Mouse (Mus musculus): Measurements from ENCODE around the gene Gm42742. TPM values are rescaled to one million over a fixed set of nuclear protein-coding genes. Genes with fewer than 3 reads are reported as not detected.

Gene Gm42742
- polyA plus RNA-seq (2014; fragmentation: Nextera tagmentation; extraction: Ambion mirVana), result 50.4 and 53.7 TPM in 2 replicates

GRCm38 (mm10) chr7:127020901-127021562 lies at the start of gene Gm42742, which contains the start of gene Prrt2:
TSS of gene Gm42742 (minus strand) at chr7:127021097.
TSS of gene Prrt2 (minus strand) at chr7:127021211.
- Histone ChIP-seq H3K27ac (ENCODE audit: low read depth, low read length) (peak within 1 kb of the TSS; percentile 75), H3K27me3 (ENCODE audit: control insufficient read depth, insufficient read depth, low read length) (no peaks in the 10 kb centered on the region), H3K9me3 (ENCODE audit: control insufficient read depth, low read length) (no peaks in the 10 kb centered on the region), H3K4me3 (ENCODE audit: low read depth, low read length) (peak within 1 kb of the TSS; percentile 38), H3K4me1 (replicated peaks; ENCODE audit: control insufficient read depth, insufficient read depth, low read length) (peaks cover 25% of the 10 kb centered on the region), H3K9ac (ENCODE audit: low read depth, low read length) (peak within 1 kb of the TSS; percentile 74), H3K4me2 (replicated peaks; ENCODE audit: low read depth, low read length) (peak within 1 kb of the TSS; percentile 84), H3K36me3 (ENCODE audit: control insufficient read depth, insufficient read depth, low read length) (peaks cover 4% of the 10 kb centered on the region; the same call in 1 of the 2 replicates)
- DNase-seq (ENCODE audit: low spot score), result peak; percentile 61
- ATAC-seq (ENCODE audit: low FRiP score), result no peak
- WGBS, result 2% methylated on average over 31 of the region's 37 CpGs

GRCm38 (mm10) chr7:127066317-127066716 lies 45.4 kb upstream of the Gm42742 start:
- Histone ChIP-seq H3K4me3 (ENCODE audit: low read depth, low read length) (no peak overlapping the region), H3K4me1 (replicated peaks; ENCODE audit: control insufficient read depth, insufficient read depth, low read length) (no peaks in the 10 kb centered on the region), H3K9me3 (ENCODE audit: control insufficient read depth, low read length) (no peaks in the 10 kb centered on the region), H3K36me3 (ENCODE audit: control insufficient read depth, insufficient read depth, low read length) (no peaks in the 10 kb centered on the region), H3K27ac (ENCODE audit: low read depth, low read length) (no peak overlapping the region), H3K27me3 (ENCODE audit: control insufficient read depth, insufficient read depth, low read length) (no peaks in the 10 kb centered on the region), H3K4me2 (replicated peaks; ENCODE audit: low read depth, low read length) (no peak overlapping the region), H3K9ac (ENCODE audit: low read depth, low read length) (no peak overlapping the region)
- 83% methylated on average over 4 of the region's 4 CpGs for WGBS
- no peak for DNase-seq (ENCODE audit: low spot score)
- no peak for ATAC-seq (ENCODE audit: low FRiP score)

GRCm38 (mm10) chr7:127065538-127065937 lies 44.6 kb upstream of the Gm42742 start:
- Histone ChIP-seq H3K36me3 (ENCODE audit: control insufficient read depth, insufficient read depth, low read length) (no peaks in the 10 kb centered on the region), H3K4me3 (ENCODE audit: low read depth, low read length) (no peak overlapping the region), H3K4me1 (replicated peaks; ENCODE audit: control insufficient read depth, insufficient read depth, low read length) (no peaks in the 10 kb centered on the region), H3K27ac (ENCODE audit: low read depth, low read length) (no peak overlapping the region), H3K4me2 (replicated peaks; ENCODE audit: low read depth, low read length) (no peak overlapping the region), H3K9me3 (ENCODE audit: control insufficient read depth, low read length) (no peaks in the 10 kb centered on the region), H3K9ac (ENCODE audit: low read depth, low read length) (no peak overlapping the region), H3K27me3 (ENCODE audit: control insufficient read depth, insufficient read depth, low read length) (no peaks in the 10 kb centered on the region)
- DNase-seq (ENCODE audit: low spot score), result no peak
- no peak for ATAC-seq (ENCODE audit: low FRiP score)
- WGBS, result 89% methylated on average over 6 of the region's 6 CpGs

GRCm38 (mm10) chr7:127055026-127055585 lies 34.2 kb upstream of the Gm42742 start:
- Histone ChIP-seq H3K4me2 (replicated peaks; ENCODE audit: low read depth, low read length) (no peak overlapping the region), H3K9me3 (ENCODE audit: control insufficient read depth, low read length) (no peaks in the 10 kb centered on the region), H3K27me3 (ENCODE audit: control insufficient read depth, insufficient read depth, low read length) (no peaks in the 10 kb centered on the region), H3K9ac (ENCODE audit: low read depth, low read length) (no peak overlapping the region), H3K36me3 (ENCODE audit: control insufficient read depth, insufficient read depth, low read length) (no peaks in the 10 kb centered on the region), H3K4me1 (replicated peaks; ENCODE audit: control insufficient read depth, insufficient read depth, low read length) (no peaks in the 10 kb centered on the region), H3K4me3 (ENCODE audit: low read depth, low read length) (no peak overlapping the region), H3K27ac (ENCODE audit: low read depth, low read length) (no peak overlapping the region)
- ATAC-seq (ENCODE audit: low FRiP score) (no peak), DNase-seq (ENCODE audit: low spot score) (no peak)
- 64% methylated on average over 5 of the region's 5 CpGs for WGBS

GRCm38 (mm10) chr7:127041851-127042672 lies 21.2 kb upstream of the Gm42742 start, which contains the start of gene Kif22:
TSS of gene Kif22 (minus strand) at chr7:127042471.
- Histone ChIP-seq H3K9ac (ENCODE audit: low read depth, low read length) (peak within 1 kb of the TSS; percentile 90), H3K9me3 (ENCODE audit: control insufficient read depth, low read length) (no peaks in the 10 kb centered on the region), H3K4me1 (replicated peaks; ENCODE audit: control insufficient read depth, insufficient read depth, low read length) (peaks cover 7% of the 10 kb centered on the region; the same call in 1 of the 2 replicates), H3K27me3 (ENCODE audit: control insufficient read depth, insufficient read depth, low read length) (no peaks in the 10 kb centered on the region), H3K4me3 (ENCODE audit: low read depth, low read length) (peak within 1 kb of the TSS; percentile 92), H3K4me2 (replicated peaks; ENCODE audit: low read depth, low read length) (peak within 1 kb of the TSS; percentile 74), H3K27ac (ENCODE audit: low read depth, low read length) (peak within 1 kb of the TSS; percentile 54), H3K36me3 (ENCODE audit: control insufficient read depth, insufficient read depth, low read length) (no peaks in the 10 kb centered on the region)
- under 1% methylated on average over 53 of the region's 53 CpGs for WGBS
- peak; percentile 71; the same call in 1 of the 2 replicates for ATAC-seq (ENCODE audit: low FRiP score)
- DNase-seq (ENCODE audit: low spot score), result peak; percentile 94

- H3K9ac ChIP-seq (ENCODE audit: low read depth, low read length), result no peak overlapping the region
- DNase-seq (ENCODE audit: low spot score) (no peak), ATAC-seq (ENCODE audit: low FRiP score) (no peak)
- H3K27ac ChIP-seq (ENCODE audit: low read depth, low read length), result no peak overlapping the region
- H3K27me3 ChIP-seq (ENCODE audit: control insufficient read depth, insufficient read depth, low read length), result no peaks in the 10 kb centered on the region
- no peak overlapping the region for H3K4me3 ChIP-seq (ENCODE audit: low read depth, low read length)
- H3K4me1 ChIP-seq (replicated peaks; ENCODE audit: control insufficient read depth, insufficient read depth, low read length), result peaks cover 6% of the 10 kb centered on the region
- H3K36me3 ChIP-seq (ENCODE audit: control insufficient read depth, insufficient read depth, low read length), result peaks cover 12% of the 10 kb centered on the region; the same call in 1 of the 2 replicates
- H3K9me3 ChIP-seq (ENCODE audit: control insufficient read depth, low read length), result no peaks in the 10 kb centered on the region
- no peak overlapping the region for H3K4me2 ChIP-seq (replicated peaks; ENCODE audit: low read depth, low read length)
- WGBS, result 95% methylated on average over 1 of the region's 1 CpGs
These were observed 10.3 kb upstream of the Gm42742 start for GRCm38 (mm10) chr7:127031244-127031643.

GRCm38 (mm10) chr7:127030172-127030571 lies 9.3 kb upstream of the Gm42742 start:
- Histone ChIP-seq H3K9me3 (ENCODE audit: control insufficient read depth, low read length) (no peaks in the 10 kb centered on the region), H3K4me1 (replicated peaks; ENCODE audit: control insufficient read depth, insufficient read depth, low read length) (peaks cover 6% of the 10 kb centered on the region), H3K36me3 (ENCODE audit: control insufficient read depth, insufficient read depth, low read length) (peaks cover 12% of the 10 kb centered on the region; the same call in 1 of the 2 replicates), H3K9ac (ENCODE audit: low read depth, low read length) (no peak overlapping the region), H3K27ac (ENCODE audit: low read depth, low read length) (no peak overlapping the region), H3K4me2 (replicated peaks; ENCODE audit: low read depth, low read length) (no peak overlapping the region), H3K27me3 (ENCODE audit: control insufficient read depth, insufficient read depth, low read length) (no peaks in the 10 kb centered on the region), H3K4me3 (ENCODE audit: low read depth, low read length) (no peak overlapping the region)
- 100% methylated on average over 1 of the region's 1 CpGs for WGBS
- DNase-seq (ENCODE audit: low spot score) (no peak), ATAC-seq (ENCODE audit: low FRiP score) (no peak)

- no peaks in the 10 kb centered on the region for H3K27me3 ChIP-seq (ENCODE audit: control insufficient read depth, insufficient read depth, low read length)
- no peaks in the 10 kb centered on the region for H3K9me3 ChIP-seq (ENCODE audit: control insufficient read depth, low read length)
- peak overlapping the region; percentile 99 for H3K27ac ChIP-seq (ENCODE audit: low read depth, low read length)
- WGBS, result 71% methylated on average over 8 of the region's 8 CpGs
- peak overlapping the region; percentile 32 for H3K4me3 ChIP-seq (ENCODE audit: low read depth, low read length)
- ATAC-seq (ENCODE audit: low FRiP score) (no peak; the same call in 1 of the 2 replicates), DNase-seq (ENCODE audit: low spot score) (no peak)
- H3K4me2 ChIP-seq (replicated peaks; ENCODE audit: low read depth, low read length), result peak overlapping the region; percentile 47
- H3K9ac ChIP-seq (ENCODE audit: low read depth, low read length), result peak overlapping the region; percentile 54
- peaks cover 6% of the 10 kb centered on the region; the same call in 1 of the 2 replicates for H3K36me3 ChIP-seq (ENCODE audit: control insufficient read depth, insufficient read depth, low read length)
- peaks cover 17% of the 10 kb centered on the region for H3K4me1 ChIP-seq (replicated peaks; ENCODE audit: control insufficient read depth, insufficient read depth, low read length)
These were observed 7.0 kb upstream of the Gm42742 start for GRCm38 (mm10) chr7:127027885-127028284.
